Mouse (Mus musculus): ENCODE measurements around the gene Ypel2. TPM values are rescaled to one million over a fixed set of nuclear protein-coding genes. Genes with fewer than 3 reads are reported as not detected.
A peak's percentile ranks its signal among the peaks of the same experiment; 100 is the strongest.

Ypel2 gene
- polyA plus RNA-seq, 1 experiment from 2014 or later = 22.8 TPM

DNA sequence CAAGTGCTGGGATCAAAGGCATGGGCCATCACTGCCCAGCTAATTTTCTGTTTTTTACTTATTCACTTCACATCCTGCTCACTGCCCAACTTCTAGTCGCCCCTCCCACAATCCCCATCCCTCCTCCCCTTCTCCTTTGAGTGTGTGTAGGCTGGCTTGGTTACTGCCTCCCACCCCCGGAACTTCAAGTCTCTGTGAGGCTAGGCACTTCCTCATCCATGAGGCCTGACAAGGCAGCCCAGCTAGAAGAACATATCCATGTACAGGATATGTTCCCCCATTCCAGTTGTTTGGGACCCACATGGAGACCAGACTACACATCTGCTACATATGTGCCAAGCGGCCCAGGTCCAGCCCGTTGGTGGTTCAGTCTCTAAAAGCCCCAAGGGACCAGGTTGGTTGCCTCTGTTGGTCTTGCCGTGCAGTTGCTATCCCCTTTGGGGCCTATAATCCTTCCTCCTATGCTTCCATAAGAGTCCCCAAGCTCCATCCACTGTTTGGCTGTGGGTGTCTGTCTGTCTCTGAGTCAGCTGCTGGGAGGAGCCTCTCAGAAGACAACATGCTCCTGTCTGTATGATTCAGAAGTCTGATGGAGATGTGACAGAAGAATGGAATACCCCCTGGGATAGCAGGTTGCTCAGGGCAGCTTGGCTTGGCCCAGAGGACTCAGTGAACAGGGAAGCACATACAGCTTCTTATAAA, 85.5 kb downstream of the Ypel2 start:
- WGBS = 79% methylated on average over 5 of the region's 5 CpGs
- no peak overlapping the region for H3K9ac ChIP-seq (ENCODE audit: low read length)
- H3K4me1 ChIP-seq (ENCODE audit: control insufficient read depth in 2 of 2, insufficient read depth in 2 of 2, low read length in 2 of 2) = peaks cover 3 to 7% of the 10 kb centered on the region in 2 experiments; a peak in 2 of 4 replicates
- H3K36me3 ChIP-seq (ENCODE audit: control insufficient read depth, insufficient read depth, low read length) = no peaks in the 10 kb centered on the region
- no peaks in the 10 kb centered on the region for H3K27me3 ChIP-seq (ENCODE audit: control insufficient read depth, insufficient read depth, low read length)
- H3K4me2 ChIP-seq (ENCODE audit: low read length) = no peak overlapping the region
- H3K27ac ChIP-seq (replicated peaks in 1 of 2; ENCODE audit: control insufficient read depth in 1 of 2, insufficient read depth in 1 of 2, low read depth in 2 of 2, low read length in 2 of 2) = no peak overlapping the region
- no peaks in the 10 kb centered on the region for H3K9me3 ChIP-seq (ENCODE audit: control insufficient read depth, low read length)
- ATAC-seq (ENCODE audit: insufficient number of reproducible peaks, insufficient read depth, low FRiP score, low read depth) = no peak
- no peak overlapping the region for H3K4me3 ChIP-seq (ENCODE audit: control insufficient read depth in 1 of 2, insufficient read depth in 1 of 2, low read depth in 1 of 2, low read length in 2 of 2)

DNA sequence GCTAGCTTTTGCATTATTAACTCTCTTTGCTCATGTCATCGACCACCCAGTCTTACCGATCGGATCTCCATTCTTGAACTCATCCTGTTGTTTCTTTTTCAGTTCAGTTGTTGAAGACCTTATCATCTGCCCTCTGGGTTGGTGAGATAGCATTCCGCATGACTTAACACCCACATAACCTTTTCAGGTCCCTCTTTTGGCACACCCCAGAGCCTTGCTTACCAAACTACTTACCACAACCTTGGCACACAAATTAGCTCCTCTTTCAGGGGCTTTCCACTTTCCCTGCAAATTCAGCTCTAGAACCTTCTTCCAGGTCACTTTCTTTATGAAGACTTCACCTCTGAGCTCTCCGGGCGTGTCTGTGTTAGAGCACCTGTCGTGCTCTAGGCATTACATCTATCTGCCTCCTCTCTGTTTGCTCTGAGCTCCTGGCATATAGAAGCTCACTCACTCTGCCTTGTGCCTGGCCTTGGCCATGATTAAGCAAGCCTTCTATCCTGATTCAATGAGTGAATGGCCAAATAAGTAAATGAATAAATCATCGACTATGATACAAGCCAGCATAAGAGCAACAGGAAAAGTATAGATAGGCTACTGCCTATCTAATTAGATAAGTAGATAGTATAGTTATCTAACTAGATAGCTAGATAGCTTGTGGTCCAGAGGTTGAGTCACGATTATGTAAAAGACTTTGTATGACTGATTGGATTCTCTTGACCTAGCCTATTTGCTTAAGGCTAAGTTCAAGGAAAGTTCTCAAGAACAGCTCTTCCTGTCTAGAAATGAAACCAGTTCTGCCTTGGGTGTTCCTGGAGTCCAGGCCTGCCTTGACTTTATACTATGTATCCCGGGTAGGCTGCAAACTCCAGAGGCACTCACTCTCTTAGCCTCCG, 86.5 kb downstream of the Ypel2 start:
- no peak for ATAC-seq (ENCODE audit: insufficient number of reproducible peaks, insufficient read depth, low FRiP score, low read depth)
- H3K9me3 ChIP-seq (ENCODE audit: control insufficient read depth, low read length) = no peaks in the 10 kb centered on the region
- H3K27ac ChIP-seq (replicated peaks in 1 of 2; ENCODE audit: control insufficient read depth in 1 of 2, insufficient read depth in 1 of 2, low read depth in 2 of 2, low read length in 2 of 2) = no peak overlapping the region
- no peaks in the 10 kb centered on the region for H3K36me3 ChIP-seq (ENCODE audit: control insufficient read depth, insufficient read depth, low read length)
- WGBS = 80% methylated on average over 11 of the region's 11 CpGs
- H3K4me1 ChIP-seq (ENCODE audit: control insufficient read depth in 2 of 2, insufficient read depth in 2 of 2, low read length in 2 of 2) = peaks cover 0 to 7% of the 10 kb centered on the region in 2 experiments; a peak in 2 of 4 replicates
- no peaks in the 10 kb centered on the region for H3K27me3 ChIP-seq (ENCODE audit: control insufficient read depth, insufficient read depth, low read length)
- no peak overlapping the region for H3K4me2 ChIP-seq (ENCODE audit: low read length)
- no peak overlapping the region for H3K4me3 ChIP-seq (ENCODE audit: control insufficient read depth in 1 of 2, insufficient read depth in 1 of 2, low read depth in 1 of 2, low read length in 2 of 2)
- no peak overlapping the region for H3K9ac ChIP-seq (ENCODE audit: low read length)

DNA sequence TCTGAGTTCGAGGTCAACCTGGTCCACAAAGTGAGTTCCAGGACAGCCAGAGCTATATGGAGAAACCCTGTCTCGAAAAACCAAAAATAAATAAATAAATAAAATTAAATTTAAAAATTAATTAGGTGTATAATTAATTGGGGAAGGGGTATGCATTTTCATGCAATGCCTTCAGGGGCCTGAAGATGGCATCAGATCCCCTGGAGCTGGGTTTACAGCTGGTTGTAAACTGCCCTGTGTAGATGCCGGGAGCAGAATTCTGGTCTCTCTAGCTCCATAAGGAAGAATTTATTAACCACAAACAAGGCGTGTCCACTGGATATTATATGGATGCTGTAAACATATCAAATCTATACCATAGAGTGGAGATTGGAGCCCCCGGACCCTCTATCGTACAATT, 87.2 kb downstream of the Ypel2 start:
- WGBS = 93% methylated on average over 6 of the region's 6 CpGs

DNA sequence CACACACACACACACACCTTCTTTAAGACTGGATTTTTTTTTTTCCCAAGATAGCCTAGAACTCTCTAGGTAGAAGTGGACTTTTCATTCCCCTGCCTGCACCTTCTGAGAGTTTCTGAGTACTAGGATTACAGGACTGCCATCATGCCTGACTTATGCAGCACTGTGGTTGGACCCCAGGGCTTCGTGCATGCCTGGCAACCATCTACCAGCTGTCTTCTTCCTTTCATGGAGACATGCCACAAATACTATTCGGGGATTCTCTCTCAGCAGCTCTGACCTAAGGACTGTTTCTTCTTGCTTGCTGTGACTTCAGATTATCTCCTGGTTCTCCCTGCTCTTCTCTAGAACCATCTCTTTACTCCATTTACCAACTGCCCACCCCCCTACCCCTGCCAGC, 88.2 kb downstream of the Ypel2 start:
- Histone ChIP-seq H3K4me2 (ENCODE audit: low read length) (no peak overlapping the region), H3K27ac (replicated peaks in 1 of 2; ENCODE audit: control insufficient read depth in 1 of 2, insufficient read depth in 1 of 2, low read depth in 2 of 2, low read length in 2 of 2) (no peak overlapping the region), H3K27me3 (ENCODE audit: control insufficient read depth, insufficient read depth, low read length) (no peaks in the 10 kb centered on the region), H3K36me3 (ENCODE audit: control insufficient read depth, insufficient read depth, low read length) (no peaks in the 10 kb centered on the region), H3K9me3 (ENCODE audit: control insufficient read depth, low read length) (no peaks in the 10 kb centered on the region), H3K4me3 (ENCODE audit: control insufficient read depth in 1 of 2, insufficient read depth in 1 of 2, low read depth in 1 of 2, low read length in 2 of 2) (no peak overlapping the region), H3K9ac (ENCODE audit: low read length) (no peak overlapping the region), H3K4me1 (ENCODE audit: control insufficient read depth in 2 of 2, insufficient read depth in 2 of 2, low read length in 2 of 2) (peaks cover 6 to 7% of the 10 kb centered on the region in 2 experiments; a peak in 3 of 4 replicates)
- no peak for ATAC-seq (ENCODE audit: insufficient number of reproducible peaks, insufficient read depth, low FRiP score, low read depth)
- 51% methylated on average over 2 of the region's 2 CpGs for WGBS

More for the DNA sequence above, 87.2 kb downstream of the Ypel2 start:
- ATAC-seq (ENCODE audit: insufficient number of reproducible peaks, insufficient read depth, low FRiP score, low read depth) = no peak
- Histone ChIP-seq H3K36me3 (ENCODE audit: control insufficient read depth, insufficient read depth, low read length) (no peaks in the 10 kb centered on the region), H3K9ac (ENCODE audit: low read length) (no peak overlapping the region), H3K4me3 (ENCODE audit: control insufficient read depth in 1 of 2, insufficient read depth in 1 of 2, low read depth in 1 of 2, low read length in 2 of 2) (no peak overlapping the region), H3K27ac (replicated peaks in 1 of 2; ENCODE audit: control insufficient read depth in 1 of 2, insufficient read depth in 1 of 2, low read depth in 2 of 2, low read length in 2 of 2) (no peak overlapping the region), H3K4me2 (ENCODE audit: low read length) (no peak overlapping the region), H3K9me3 (ENCODE audit: control insufficient read depth, low read length) (no peaks in the 10 kb centered on the region), H3K27me3 (ENCODE audit: control insufficient read depth, insufficient read depth, low read length) (no peaks in the 10 kb centered on the region), H3K4me1 (ENCODE audit: control insufficient read depth in 2 of 2, insufficient read depth in 2 of 2, low read length in 2 of 2) (peaks cover 3 to 7% of the 10 kb centered on the region in 2 experiments; a peak in 2 of 4 replicates)

DNA sequence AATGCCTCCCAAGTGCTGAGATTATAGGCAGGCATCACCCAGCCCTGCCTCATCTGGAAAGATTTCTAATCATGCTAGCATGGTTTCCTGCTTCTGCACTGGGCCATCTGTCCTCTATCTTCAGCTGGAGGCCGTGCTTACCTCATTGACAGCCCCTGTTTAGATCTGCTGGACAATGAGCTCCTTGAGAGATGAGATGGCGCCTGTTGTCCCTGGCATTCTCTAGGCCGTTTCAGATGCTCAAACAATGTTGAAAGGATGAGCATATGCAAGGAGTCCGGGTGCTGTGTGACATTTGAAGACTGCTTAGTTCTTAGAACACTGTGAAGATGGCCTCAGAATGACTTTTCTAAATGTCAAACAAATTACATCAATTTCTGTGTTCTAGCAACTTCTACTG, 88.8 kb downstream of the Ypel2 start:
- WGBS = 39% methylated on average over 4 of the region's 4 CpGs
- no peak overlapping the region for H3K4me2 ChIP-seq (ENCODE audit: low read length)
- H3K4me1 ChIP-seq (ENCODE audit: control insufficient read depth in 2 of 2, insufficient read depth in 2 of 2, low read length in 2 of 2) = peaks cover 12% of the 10 kb centered on the region in 2 experiments; a peak in 3 of 4 replicates
- no peak overlapping the region for H3K27ac ChIP-seq (replicated peaks in 1 of 2; ENCODE audit: control insufficient read depth in 1 of 2, insufficient read depth in 1 of 2, low read depth in 2 of 2, low read length in 2 of 2)
- H3K27me3 ChIP-seq (ENCODE audit: control insufficient read depth, insufficient read depth, low read length) = no peaks in the 10 kb centered on the region
- no peaks in the 10 kb centered on the region for H3K36me3 ChIP-seq (ENCODE audit: control insufficient read depth, insufficient read depth, low read length)
- no peak for ATAC-seq (ENCODE audit: insufficient number of reproducible peaks, insufficient read depth, low FRiP score, low read depth)
- no peaks in the 10 kb centered on the region for H3K9me3 ChIP-seq (ENCODE audit: control insufficient read depth, low read length)
- no peak overlapping the region for H3K4me3 ChIP-seq (ENCODE audit: control insufficient read depth in 1 of 2, insufficient read depth in 1 of 2, low read depth in 1 of 2, low read length in 2 of 2)
- H3K9ac ChIP-seq (ENCODE audit: low read length) = no peak overlapping the region

DNA sequence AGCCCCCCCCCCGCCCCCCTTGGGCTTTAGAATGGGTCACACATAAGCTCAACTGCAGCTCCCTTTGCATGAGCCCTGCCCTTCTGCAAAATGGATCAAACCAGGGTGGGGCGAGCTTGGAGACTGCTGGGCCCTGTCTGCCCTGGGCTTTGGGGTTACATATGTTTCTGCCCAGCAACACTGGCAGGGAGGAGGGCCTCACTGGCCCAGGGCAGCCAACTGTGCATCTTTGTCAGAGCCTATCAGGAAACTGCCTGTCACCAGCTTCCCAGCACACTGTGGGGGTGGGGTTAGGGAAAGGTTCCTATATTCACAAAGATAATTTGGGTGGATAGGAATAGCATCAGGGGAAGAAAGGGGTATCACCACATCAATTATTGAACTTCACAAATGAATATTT, 95.1 kb downstream of the Ypel2 start:
- peak overlapping the region; percentile 58 for H3K9ac ChIP-seq (ENCODE audit: low read length)
- ATAC-seq (ENCODE audit: insufficient number of reproducible peaks, insufficient read depth, low FRiP score, low read depth) = peak; percentile 26
- WGBS = 10% methylated on average over 2 of the region's 2 CpGs
- H3K4me2 ChIP-seq (ENCODE audit: low read length) = no peak overlapping the region
- H3K4me3 ChIP-seq (ENCODE audit: control insufficient read depth in 1 of 2, insufficient read depth in 1 of 2, low read depth in 1 of 2, low read length in 2 of 2) = no peak overlapping the region
- H3K4me1 ChIP-seq (ENCODE audit: control insufficient read depth in 2 of 2, insufficient read depth in 2 of 2, low read length in 2 of 2) = peaks cover 42 to 62% of the 10 kb centered on the region in 2 experiments
- no peaks in the 10 kb centered on the region for H3K36me3 ChIP-seq (ENCODE audit: control insufficient read depth, insufficient read depth, low read length)
- H3K27me3 ChIP-seq (ENCODE audit: control insufficient read depth, insufficient read depth, low read length) = no peaks in the 10 kb centered on the region
- H3K9me3 ChIP-seq (ENCODE audit: control insufficient read depth, low read length) = no peaks in the 10 kb centered on the region
- H3K27ac ChIP-seq (replicated peaks in 1 of 2; ENCODE audit: control insufficient read depth in 1 of 2, insufficient read depth in 1 of 2, low read depth in 2 of 2, low read length in 2 of 2) = peak overlapping the region; percentile 81 to 84; a peak in 3 of 4 replicates

DNA sequence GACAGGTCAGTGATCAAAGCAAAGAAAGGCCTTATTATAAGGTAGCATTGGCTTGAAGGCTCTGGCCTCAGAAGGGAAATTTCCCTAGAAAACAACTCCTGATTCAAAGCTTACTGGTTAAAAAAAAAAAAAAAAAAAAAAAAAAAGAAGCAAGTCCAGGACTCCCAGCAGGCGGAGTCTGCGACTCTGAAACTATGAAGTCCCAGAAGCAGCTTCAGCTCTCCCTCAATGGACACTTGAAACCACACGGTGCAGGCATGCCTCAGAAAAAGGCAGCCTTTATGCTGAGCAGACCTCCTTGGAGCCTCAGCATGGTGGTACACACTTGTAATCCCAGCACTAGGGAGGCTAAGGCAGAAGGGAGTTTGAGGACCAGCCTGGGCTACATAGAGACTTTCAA, 97.9 kb downstream of the Ypel2 start:
- Histone ChIP-seq H3K4me1 (ENCODE audit: control insufficient read depth in 2 of 2, insufficient read depth in 2 of 2, low read length in 2 of 2) (peaks cover 45 to 66% of the 10 kb centered on the region in 2 experiments), H3K27ac (replicated peaks in 1 of 2; ENCODE audit: control insufficient read depth in 1 of 2, insufficient read depth in 1 of 2, low read depth in 2 of 2, low read length in 2 of 2) (peak overlapping the region; percentile 97 to 99), H3K4me2 (ENCODE audit: low read length) (peak overlapping the region; percentile 32), H3K4me3 (ENCODE audit: control insufficient read depth in 1 of 2, insufficient read depth in 1 of 2, low read depth in 1 of 2, low read length in 2 of 2) (no peak overlapping the region), H3K9me3 (ENCODE audit: control insufficient read depth, low read length) (no peaks in the 10 kb centered on the region), H3K27me3 (ENCODE audit: control insufficient read depth, insufficient read depth, low read length) (no peaks in the 10 kb centered on the region), H3K36me3 (ENCODE audit: control insufficient read depth, insufficient read depth, low read length) (no peaks in the 10 kb centered on the region), H3K9ac (ENCODE audit: low read length) (peak overlapping the region; percentile 61)
- 4% methylated on average over 3 of the region's 3 CpGs for WGBS
- no peak for ATAC-seq (ENCODE audit: insufficient number of reproducible peaks, insufficient read depth, low FRiP score, low read depth)
